In the genomic region with DNA sequence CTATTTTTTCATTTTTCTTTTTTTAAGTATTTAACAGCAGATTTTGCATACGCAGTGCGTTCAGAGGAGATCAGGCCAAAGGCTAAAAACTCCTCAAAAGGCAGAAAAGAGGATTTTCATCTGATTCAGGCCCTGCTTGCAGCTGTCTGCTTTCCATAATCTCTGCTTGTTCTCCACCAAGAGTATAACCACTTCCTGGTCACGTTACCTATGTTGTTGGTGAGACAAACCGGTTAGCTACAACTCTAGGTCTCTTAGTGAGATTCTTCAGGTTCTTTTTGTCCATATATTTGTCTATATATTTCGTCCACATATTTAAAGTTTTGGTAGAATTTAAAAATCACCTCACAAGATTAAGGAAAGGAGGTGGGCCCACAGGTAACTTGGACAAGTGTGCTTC, we compare ENCODE assay signal across 20 mouse cellular contexts.
DNase-seq lines count a peak whose midpoint lies in the region; ATAC-seq lines count a peak whose summit lies in the region.
"Had no signal": no experiment of that assay in that cellular context is flagged by ENCODE, and none has a peak within 500 bp of the region (broad histone marks: within the 10 kb centered on the region; RNA-seq: fewer than 3 reads in every experiment).

No protein-coding gene starts in this region.

- no peaks in the 10 kb centered on the region for H3K27me3 ChIP-seq in embryonic facial prominence, embryonic 12.5 days
- H3K27me3 ChIP-seq in embryonic facial prominence, embryonic 10.5 days (replicated peaks; ENCODE audit: low read depth, poor library complexity, severe bottlenecking): no peaks in the 10 kb centered on the region
- no peaks in the 10 kb centered on the region for H3K27me3 ChIP-seq in kidney, embryonic 16.5 days (ENCODE audit: insufficient read depth, low read length)
- H3K27me3 ChIP-seq: forebrain, embryonic 13.5 days; forebrain, embryonic 15.5 days had no signal

- DNase-seq in embryonic facial prominence, embryonic 10.5 days (ENCODE audit: low spot score): no peak
- no peak for DNase-seq in thymus, postnatal 14 days
- no peak for DNase-seq in cerebellum, adult 9-11 months
- DNase-seq: adrenal gland, adult 2 months; adrenal gland, postnatal 10 days; adrenal gland, postnatal 25 days; B cell, adult 2 months; cerebellum, adult 11 months; cerebellum, adult 18-20 months; cerebellum, adult 8-10 months; cerebellum, postnatal 10 days; cerebellum, postnatal 25 days; forebrain, postnatal 0 days had no signal

- peaks cover 26% of the 10 kb centered on the region for H3K4me1 ChIP-seq in embryonic facial prominence, embryonic 12.5 days
- H3K4me1 ChIP-seq in embryonic facial prominence, embryonic 10.5 days: peaks cover 26% of the 10 kb centered on the region
- H3K4me1 ChIP-seq in kidney, embryonic 16.5 days (ENCODE audit: insufficient read depth, low read length): peaks cover 6% of the 10 kb centered on the region

- H3K4me2 ChIP-seq in embryonic facial prominence, embryonic 12.5 days (replicated peaks): no peak overlapping the region
- H3K4me2 ChIP-seq in kidney, embryonic 16.5 days (replicated peaks; ENCODE audit: low read depth, low read length): no peak overlapping the region
- H3K4me2 ChIP-seq: forebrain, embryonic 13.5 days; forebrain, embryonic 15.5 days had no signal

- no peak overlapping the region for H3K4me3 ChIP-seq in embryonic facial prominence, embryonic 12.5 days
- no peak overlapping the region for H3K4me3 ChIP-seq in embryonic facial prominence, embryonic 10.5 days
- H3K4me3 ChIP-seq in macrophage (ENCODE audit: inconsistent target): no peak overlapping the region
- H3K4me3 ChIP-seq in kidney, embryonic 16.5 days (ENCODE audit: low read length): no peak overlapping the region
- H3K4me3 ChIP-seq: forebrain, embryonic 13.5 days; forebrain, embryonic 15.5 days had no signal

- H3K36me3 ChIP-seq in embryonic facial prominence, embryonic 12.5 days: no peaks in the 10 kb centered on the region
- H3K36me3 ChIP-seq in embryonic facial prominence, embryonic 10.5 days (replicated peaks): no peaks in the 10 kb centered on the region
- H3K36me3 ChIP-seq in macrophage (ENCODE audit: inconsistent target): no peaks in the 10 kb centered on the region
- H3K36me3 ChIP-seq in kidney, embryonic 16.5 days (ENCODE audit: insufficient read depth, low read length): no peaks in the 10 kb centered on the region
- H3K36me3 ChIP-seq: forebrain, embryonic 15.5 days had no signal

- H3K9ac ChIP-seq in embryonic facial prominence, embryonic 12.5 days: no peak overlapping the region
- no peak overlapping the region for H3K9ac ChIP-seq in kidney, embryonic 16.5 days (replicated peaks; ENCODE audit: low read length)
- H3K9ac ChIP-seq: forebrain, embryonic 13.5 days; forebrain, embryonic 15.5 days; forebrain, postnatal 0 days had no signal

- H3K9me3 ChIP-seq in embryonic facial prominence, embryonic 12.5 days: no peaks in the 10 kb centered on the region
- H3K9me3 ChIP-seq in embryonic facial prominence, embryonic 10.5 days: no peaks in the 10 kb centered on the region
- H3K9me3 ChIP-seq in kidney, embryonic 16.5 days (ENCODE audit: low read length): no peaks in the 10 kb centered on the region
- H3K9me3 ChIP-seq: forebrain, embryonic 13.5 days; forebrain, embryonic 15.5 days had no signal

- WGBS in embryonic facial prominence, embryonic 12.5 days: 85% methylated on average over 5 of the region's 5 CpGs
- WGBS in embryonic facial prominence, embryonic 10.5 days: 90% methylated on average over 5 of the region's 5 CpGs
- WGBS in macrophage (ENCODE audit: missing documents): 84% methylated on average over 5 of the region's 5 CpGs
- 92% methylated on average over 5 of the region's 5 CpGs for WGBS in kidney, embryonic 16.5 days

- no peak for ATAC-seq in embryonic facial prominence, embryonic 12.5 days (ENCODE audit: insufficient number of reproducible peaks, insufficient read depth, low FRiP score, low TSS enrichment)
- peak; percentile 66 for ATAC-seq in activated CD4-positive, CD25-positive, alpha-beta regulatory T cell, adult 4 months
- no peak for ATAC-seq in kidney, embryonic 16.5 days (ENCODE audit: low FRiP score, low TSS enrichment)
- ATAC-seq: CD4-positive, CD25-positive, alpha-beta regulatory T cell, adult 4 months; forebrain, embryonic 13.5 days; forebrain, embryonic 15.5 days; forebrain, postnatal 0 days had no signal

- 0 out of 2 replicates have a peak overlapping the region, but pooled peaks have one; percentile 0 for H3K27ac ChIP-seq in embryonic facial prominence, embryonic 12.5 days
- no peak overlapping the region for H3K27ac ChIP-seq in embryonic facial prominence, embryonic 10.5 days (replicated peaks)
- H3K27ac ChIP-seq in macrophage: 0 out of 2 replicates have a peak overlapping the region, but pooled peaks have one; percentile 73
- no peak overlapping the region for H3K27ac ChIP-seq in kidney, embryonic 16.5 days (ENCODE audit: low read length)
- H3K27ac ChIP-seq: forebrain, embryonic 13.5 days; forebrain, embryonic 15.5 days had no signal

- H3K79me2 ChIP-seq in macrophage (ENCODE audit: inconsistent target): no peaks in the 10 kb centered on the region

Comparison
In these comparisons a context has a peak if more than half of its experiments do, and no peak if none do; other contexts are left out.
1. H3K27ac ChIP-seq: peak in embryonic facial prominence, embryonic 12.5 days (single experiment) and macrophage (single experiment); none in embryonic facial prominence, embryonic 10.5 days (single experiment) and kidney, embryonic 16.5 days (single experiment).